Mouse (Mus musculus) neutrophil, adult 59 days (primary cell): ENCODE measurements around the gene Lce3e. TPM values are rescaled to one million over a fixed set of nuclear protein-coding genes. Genes with fewer than 3 reads are reported as not detected.

ENCODE experiments used
- total RNA-seq, 2 experiments: library from RNA; stranded (reverse); gene quantifications; 1 replicate in 1 of 2; 2 replicates in 1 of 2; pipeline ENCODE4 v1.2.4; 2023

Lce3e gene
- total RNA-seq = not detected

DNA sequence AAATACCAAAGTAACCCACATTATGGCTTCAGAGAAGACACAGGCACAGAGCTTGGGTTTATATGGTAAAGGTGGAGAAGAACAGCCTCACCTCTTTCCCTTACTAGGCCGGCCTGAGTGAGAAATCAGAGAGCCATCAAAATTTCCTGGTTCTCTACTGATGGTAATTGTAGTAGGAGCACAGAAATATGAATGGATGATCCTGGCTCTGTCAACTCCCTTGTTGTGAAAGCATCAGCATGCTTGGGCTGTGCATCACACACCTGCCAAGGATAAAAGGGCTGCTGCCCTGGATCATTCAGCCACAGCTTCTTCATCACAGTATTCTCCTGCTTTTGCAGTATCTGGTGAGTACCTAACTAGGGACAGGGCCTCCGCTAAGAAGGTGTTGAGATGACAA, at the start of gene Lce3e:
Gene Lce3e (plus strand): TSS at position 301 of the 400 bp plus-strand sequence.

DNA sequence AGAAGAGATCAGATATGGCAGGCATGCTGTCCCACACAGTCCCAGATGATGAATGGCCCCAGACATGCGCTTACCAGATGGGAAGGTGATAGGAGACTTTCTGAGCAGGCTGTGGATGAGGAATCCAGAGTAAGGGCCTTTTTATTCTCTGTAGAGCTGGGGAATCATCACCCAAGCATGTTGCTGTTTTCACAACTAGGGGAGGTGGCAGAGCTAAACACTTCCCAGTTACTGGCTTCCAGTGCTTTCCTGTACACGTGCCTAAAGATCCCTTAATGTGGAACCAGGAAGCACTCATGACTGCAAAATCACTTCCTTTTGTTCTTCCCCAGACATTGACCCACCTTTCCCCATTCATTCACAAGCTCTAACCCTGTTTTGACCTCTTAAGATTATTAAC, 40.7 kb upstream of the Lce3e start, which contains the start of gene Lce3a:
Gene Lce3a (minus strand): TSS at position 101 of the 400 bp plus-strand sequence.

DNA sequence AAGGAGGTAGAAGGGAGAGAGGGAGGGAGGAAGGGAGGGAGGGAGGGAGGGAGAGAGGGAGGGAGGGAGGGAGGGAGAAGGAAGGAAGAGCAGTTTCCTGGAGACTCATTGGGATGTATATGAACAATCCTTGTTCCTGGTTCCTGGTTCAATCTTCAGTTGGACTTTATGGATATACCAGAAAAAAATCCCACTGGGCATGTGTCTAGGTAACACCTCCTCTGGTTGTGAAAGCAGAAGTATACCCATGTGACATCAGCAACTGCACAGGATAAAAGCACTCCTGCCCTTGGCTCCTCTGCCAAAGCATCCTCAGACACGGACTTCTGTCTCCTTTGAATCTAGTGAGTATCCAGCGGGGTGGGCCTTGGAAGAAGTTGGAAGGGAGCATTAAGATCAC, 34.2 kb upstream of the Lce3e start, which contains the start of gene Lce3b:
Gene Lce3b (plus strand): TSS at position 301 of the 400 bp plus-strand sequence.

DNA sequence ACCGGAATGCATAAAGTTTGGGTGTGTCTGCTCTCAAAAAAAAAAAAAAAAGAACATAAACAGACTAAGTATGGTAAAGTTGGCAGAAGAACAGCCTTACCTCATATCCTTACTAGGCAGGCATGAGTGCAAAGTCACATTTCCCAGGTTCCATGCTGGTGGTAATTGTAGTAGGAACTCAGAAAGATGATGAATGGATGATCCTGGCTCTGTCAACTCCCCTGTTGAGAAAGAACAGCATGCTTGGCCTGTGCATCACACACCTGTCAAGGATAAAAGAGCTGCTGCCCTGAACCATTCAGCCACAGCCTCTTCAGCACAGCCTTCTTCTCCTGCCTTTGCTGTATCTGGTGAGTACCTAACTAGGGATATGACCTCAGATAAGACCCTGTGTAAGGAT, 22.7 kb upstream of the Lce3e start, which contains the start of gene Lce3c:
Gene Lce3c (plus strand): TSS at position 301 of the 400 bp plus-strand sequence.

DNA sequence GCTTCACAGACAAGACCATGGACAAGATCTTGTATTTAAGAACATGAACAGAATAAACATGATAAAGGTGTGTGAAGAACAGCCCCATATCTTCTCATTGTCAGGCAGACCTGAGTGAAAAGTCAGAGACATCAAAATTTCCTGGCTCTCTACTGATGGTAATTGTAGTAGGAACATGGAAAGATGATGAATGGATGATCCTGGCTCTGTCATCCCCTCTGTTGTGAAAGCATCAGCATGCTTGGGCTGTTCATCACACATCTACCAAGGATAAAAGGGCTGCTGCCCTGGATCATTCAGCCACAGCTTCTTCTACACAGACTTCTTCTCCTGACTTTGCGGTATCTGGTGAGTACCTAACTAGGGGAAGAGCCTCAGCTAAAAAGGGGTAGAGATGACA, 9.8 kb upstream of the Lce3e start, which contains the start of gene Lce3d:
Gene Lce3d (plus strand): TSS at position 301 of the 400 bp plus-strand sequence.

DNA sequence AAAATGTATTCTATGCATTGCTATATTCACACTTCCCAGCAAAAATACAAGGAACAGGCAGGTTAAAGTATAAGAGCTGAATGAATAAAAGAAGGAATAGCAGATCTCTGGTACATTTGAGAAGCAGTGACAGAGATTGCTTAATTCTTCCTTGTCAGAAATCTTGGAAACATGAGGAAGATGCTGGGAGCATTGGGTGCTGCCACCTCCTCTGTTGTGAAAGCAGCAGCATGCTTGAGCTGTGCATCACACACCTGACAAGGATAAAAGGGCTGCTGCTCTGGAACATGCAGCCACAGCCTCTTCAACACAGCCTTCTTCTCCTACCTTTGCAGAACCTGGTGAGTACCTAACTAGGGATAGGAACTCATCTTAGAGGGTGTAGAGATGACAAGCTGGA, 25.1 kb downstream of the Lce3e start, which contains the start of gene Lce3f:
Gene Lce3f (plus strand): TSS at position 301 of the 400 bp plus-strand sequence.

DNA sequence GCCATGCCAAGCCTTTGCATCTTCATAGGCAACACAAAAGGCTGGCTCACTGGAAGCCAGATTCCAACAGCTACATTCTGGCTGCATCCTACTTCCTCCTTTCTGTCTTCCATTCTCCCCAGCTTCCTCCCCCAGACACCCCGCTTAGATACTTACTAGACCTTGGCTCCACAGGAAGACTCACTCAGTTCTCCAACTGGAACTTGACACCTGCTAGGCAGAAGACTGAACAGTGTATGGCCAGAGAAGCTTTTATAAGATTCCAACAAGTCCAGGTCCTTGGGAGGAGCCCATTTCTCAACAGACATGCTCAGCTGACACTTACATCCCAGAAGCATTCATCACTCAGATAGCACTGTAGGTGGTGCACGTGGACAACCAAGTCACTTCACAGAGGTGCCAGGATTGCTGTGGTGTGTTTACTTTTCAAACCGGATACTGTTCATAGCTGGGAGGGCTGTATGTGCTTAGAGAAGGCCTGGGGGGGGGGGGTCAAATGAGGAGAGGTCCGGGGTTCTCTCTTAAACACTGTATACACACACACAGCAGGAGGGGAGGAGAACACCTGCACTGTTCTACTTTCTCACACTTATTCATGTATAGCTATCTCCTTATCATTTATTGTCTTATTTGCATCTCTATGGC, 48.7 kb downstream of the Lce3e start, which contains the start of gene Crct1:
Gene Crct1 (minus strand): TSS at position 228 of the 645 bp plus-strand sequence.

Other genes with a start within 250 kb of the Lce3e start
- not detected for gene Lce1f, start 246.7 kb upstream of the Lce3e start, total RNA-seq
- not detected for gene Gm38119, start 228.0 kb upstream of the Lce3e start, total RNA-seq
- gene Lce1g, start 214.7 kb upstream of the Lce3e start, total RNA-seq = not detected
- gene Lce1h, start 202.0 kb upstream of the Lce3e start, total RNA-seq = not detected
- not detected for gene Lce1i, start 188.2 kb upstream of the Lce3e start, total RNA-seq
- gene Lce1j, start 176.5 kb upstream of the Lce3e start, total RNA-seq = not detected
- not detected for gene Lce1k, start 159.2 kb upstream of the Lce3e start, total RNA-seq
- not detected for gene Kprp, start 139.8 kb upstream of the Lce3e start, total RNA-seq
- gene Lce1l, start 115.8 kb upstream of the Lce3e start, total RNA-seq = not detected
- not detected for gene 2310050C09Rik, start 96.8 kb upstream of the Lce3e start, total RNA-seq
- not detected for gene Lce3a, start 40.8 kb upstream of the Lce3e start, total RNA-seq
- gene Lce3b, start 34.1 kb upstream of the Lce3e start, total RNA-seq = not detected
- not detected for gene Lce3c, start 22.6 kb upstream of the Lce3e start, total RNA-seq
- gene Lce3d, start 9.7 kb upstream of the Lce3e start, total RNA-seq = not detected
- not detected for gene Lce3f, start 25.2 kb downstream of the Lce3e start, total RNA-seq
- not detected for gene Crct1, start 48.6 kb downstream of the Lce3e start, total RNA-seq
- gene Lce1m, start 52.0 kb downstream of the Lce3e start, total RNA-seq = not detected
- not detected for gene Gm4858, start 101.8 kb downstream of the Lce3e start, total RNA-seq
- gene Crnn, start 177.7 kb downstream of the Lce3e start, total RNA-seq = not detected
- gene Flg2, start 230.2 kb downstream of the Lce3e start, total RNA-seq = not detected